Mouse (Mus musculus) heart, postnatal 0 days (tissue): Measurements from ENCODE around the gene Layn.
A peak's percentile ranks its signal among the peaks of the same experiment; 100 is the strongest.

ENCODE experiments used
- CTCF ChIP-seq: IDR thresholded peaks from 2 replicates; pipeline ENCODE4 v1.5.1; 2016; ENCODE audit warnings: antibody characterized with exemption, control low read depth, low read depth
- EP300 ChIP-seq: IDR thresholded peaks from 2 replicates; pipeline ENCODE4 v1.6.1; 2016; ENCODE audit warnings: antibody characterized with exemption, low read depth

DNA sequence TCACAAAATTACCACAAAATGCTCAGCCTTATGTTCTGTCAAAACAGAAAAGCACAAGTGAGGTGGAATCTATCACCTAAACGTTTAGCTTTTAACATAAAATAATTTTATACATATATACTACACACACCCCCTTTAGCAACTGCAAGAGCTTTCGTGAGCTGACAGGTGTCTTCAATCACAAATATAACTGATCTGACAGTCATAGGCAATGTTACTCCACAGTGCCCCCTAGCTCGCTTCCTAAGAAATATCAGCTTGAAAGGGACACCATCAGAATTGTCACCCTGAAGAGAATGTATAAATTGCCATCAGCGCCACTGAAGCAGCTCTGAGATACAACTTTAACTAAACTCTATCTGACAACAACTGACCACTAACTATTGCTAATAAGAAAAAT lies 70.0 kb downstream of the Layn start:
- TF ChIP-seq EP300, result no peak
- peak; percentile 71 for TF ChIP-seq CTCF
